Mouse (Mus musculus) embryonic facial prominence, embryonic 15.5 days (tissue): ENCODE data around the gene Eef2kmt. TPM values are rescaled to one million over a fixed set of nuclear protein-coding genes. Genes with fewer than 3 reads are reported as not detected.

Source experiments
- ATAC-seq: fragments of 200-750 bp; cut with Nextera tagmentation; 2 replicates; pipeline ENCODE4 v1.8.0; 2017; ENCODE audit warnings: low read depth, moderate TSS enrichment; ENCODE audit not compliant: insufficient number of reproducible peaks, low FRiP score, low TSS enrichment
- H3K27ac ChIP-seq: fragments of 300-500 bp; sonication (generic); replicated peaks from 2 replicates; pipeline ENCODE4 v1.5.1; 2015; ENCODE audit warnings: mild to moderate bottlenecking, inconsistent platforms
- H3K27me3 ChIP-seq: fragments of 300-500 bp; sonication (generic); 2 replicates; pipeline ENCODE4 v1.6.1; 2015; ENCODE audit warnings: inconsistent platforms
- H3K36me3 ChIP-seq: fragments of 300-500 bp; sonication (generic); 2 replicates; pipeline ENCODE4 v1.6.1; 2015; ENCODE audit warnings: mild to moderate bottlenecking, inconsistent platforms
- H3K4me1 ChIP-seq: fragments of 300-500 bp; sonication (generic); 2 replicates; pipeline ENCODE4 v1.6.1; 2015; ENCODE audit warnings: inconsistent platforms
- H3K4me2 ChIP-seq: fragments of 300-500 bp; sonication (generic); replicated peaks from 2 replicates; pipeline ENCODE4 v1.6.1; 2015; ENCODE audit warnings: mild to moderate bottlenecking, inconsistent platforms
- H3K4me3 ChIP-seq: fragments of 300-500 bp; sonication (generic); replicated peaks from 2 replicates; pipeline ENCODE4 v1.5.1; 2015; ENCODE audit warnings: mild to moderate bottlenecking, inconsistent platforms
- H3K9ac ChIP-seq: fragments of 300-500 bp; sonication (generic); 2 replicates; pipeline ENCODE4 v1.6.1; 2015; ENCODE audit warnings: inconsistent platforms
- H3K9me3 ChIP-seq: fragments of 300-500 bp; sonication (generic); replicated peaks from 2 replicates; pipeline ENCODE4 v1.6.1; 2016; ENCODE audit warnings: inconsistent platforms
- WGBS: fragments of 180-500 bp; shearing (Covaris S2); methylation state at CpG from one replicate; pipeline ENCODE4 v1.1.7; 2015; 5-methylcytosine and 5-hydroxymethylcytosine counted together
- polyA plus RNA-seq: library from polyadenylated mRNA; unstranded; fragments of >200 nt; fragmentation: Nextera tagmentation; extraction: Ambion mirVana; gene quantifications from 2 replicates; pipeline ENCODE4 v1.2.1, GENCODE M21; 2015

The Eef2kmt gene
- polyA plus RNA-seq, 1 experiment from 2014 or later = 33.7 TPM

GRCm38 (mm10) chr16:5222140-5222539 is 33.6 kb downstream of the Eef2kmt start, which contains the start of gene AU021092:
Gene AU021092, minus strand, starts transcription at chr16:5222299.
- WGBS = 62% methylated on average over 6 of the region's 6 CpGs
- Histone ChIP-seq H3K27ac (no peak within 1 kb of the TSS), H3K4me2 (no peak within 1 kb of the TSS), H3K4me3 (no peak within 1 kb of the TSS), H3K9ac (no peak within 1 kb of the TSS), H3K36me3 (no peaks in the 10 kb centered on the region), H3K27me3 (no peaks in the 10 kb centered on the region; the same call in 1 of the 2 replicates), H3K9me3 (no peaks in the 10 kb centered on the region), H3K4me1 (no peaks in the 10 kb centered on the region)
- ATAC-seq = no peak

DNA sequence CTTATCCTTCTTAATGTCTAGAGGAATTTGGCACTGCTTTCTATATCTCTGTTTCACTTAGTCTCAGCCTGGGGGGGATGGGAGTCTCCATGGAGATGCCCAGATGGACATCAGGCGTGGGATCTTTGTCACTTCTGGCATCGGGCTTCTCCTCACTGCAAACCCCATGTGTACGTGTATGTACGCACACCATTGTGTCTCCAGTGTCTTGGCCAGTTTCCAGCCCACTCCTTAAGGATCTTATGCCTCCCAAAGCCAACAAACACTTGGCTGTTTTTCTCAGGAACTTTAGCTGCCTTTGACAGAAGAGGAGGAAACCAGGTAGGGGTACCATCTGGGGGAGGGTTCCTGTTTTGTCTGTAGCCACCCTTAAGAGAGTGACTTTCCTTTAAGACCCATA is 34.4 kb downstream of the Eef2kmt start:
- no peak overlapping the region for H3K9ac ChIP-seq

GRCm38 (mm10) chr16:5217341-5218133 is 38.2 kb downstream of the Eef2kmt start:
- 64% methylated on average over 5 of the region's 5 CpGs for WGBS

More for the DNA sequence above, 34.4 kb downstream of the Eef2kmt start:
- ATAC-seq = no peak
- no peaks in the 10 kb centered on the region for H3K36me3 ChIP-seq
- H3K4me1 ChIP-seq = no peaks in the 10 kb centered on the region
- no peak overlapping the region for H3K4me3 ChIP-seq
- WGBS = 48% methylated on average over 4 of the region's 4 CpGs
- H3K27me3 ChIP-seq = no peaks in the 10 kb centered on the region; the same call in 1 of the 2 replicates
- no peaks in the 10 kb centered on the region for H3K9me3 ChIP-seq
- no peak overlapping the region for H3K4me2 ChIP-seq
- no peak overlapping the region for H3K27ac ChIP-seq

DNA sequence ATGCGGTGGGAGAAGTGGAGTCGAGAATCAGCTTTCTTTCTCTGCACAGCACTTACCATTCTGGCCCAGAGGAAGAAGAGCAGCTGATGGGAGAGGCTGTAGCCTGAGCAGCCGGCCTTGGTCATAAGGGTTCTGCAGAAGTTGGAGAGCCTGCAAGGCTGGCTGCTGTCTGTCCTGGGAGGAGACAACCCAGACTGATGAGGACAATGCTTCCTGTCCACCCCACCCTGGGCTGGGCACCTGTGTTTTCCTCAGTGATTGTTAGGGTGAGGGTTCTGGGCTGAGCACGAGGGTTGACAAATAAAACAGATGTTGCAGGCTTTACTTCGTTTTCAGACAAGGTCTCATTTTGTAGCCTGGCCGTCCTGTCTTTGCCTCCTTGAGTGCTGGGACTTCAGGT is 39.1 kb downstream of the Eef2kmt start:
- H3K9me3 ChIP-seq = no peaks in the 10 kb centered on the region
- ATAC-seq = no peak
- H3K27ac ChIP-seq = no peak overlapping the region

More at GRCm38 (mm10) chr16:5217341-5218133, 38.2 kb downstream of the Eef2kmt start:
- no peak for ATAC-seq
- H3K9me3 ChIP-seq = no peaks in the 10 kb centered on the region
- no peaks in the 10 kb centered on the region for H3K36me3 ChIP-seq
- no peaks in the 10 kb centered on the region; the same call in 1 of the 2 replicates for H3K27me3 ChIP-seq
- H3K9ac ChIP-seq = no peak overlapping the region
- H3K27ac ChIP-seq = no peak overlapping the region
- no peak overlapping the region for H3K4me3 ChIP-seq
- H3K4me1 ChIP-seq = no peaks in the 10 kb centered on the region
- no peak overlapping the region for H3K4me2 ChIP-seq

DNA sequence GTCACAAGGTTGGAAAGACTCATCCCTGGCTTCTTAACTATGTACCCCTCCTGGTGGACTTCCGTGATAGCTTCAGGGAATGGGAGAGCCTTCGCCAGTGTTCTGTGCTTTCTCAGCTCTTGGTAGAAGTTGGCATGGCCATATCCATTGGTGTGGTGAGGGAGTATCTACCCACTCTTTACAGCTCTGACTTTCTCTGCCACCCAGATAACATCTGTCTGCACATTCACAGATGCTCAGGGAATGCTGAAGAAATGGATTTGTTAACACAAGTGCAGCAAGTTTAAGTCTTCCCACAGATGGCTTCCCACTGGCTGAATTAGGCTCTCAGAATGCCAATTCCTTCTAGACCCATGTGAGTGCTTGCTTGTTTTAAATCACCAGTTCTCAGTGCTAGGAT is 41.7 kb downstream of the Eef2kmt start:
- 88% methylated on average over 2 of the region's 2 CpGs for WGBS
- ATAC-seq = no peak
- no peaks in the 10 kb centered on the region for H3K9me3 ChIP-seq
- H3K9ac ChIP-seq = no peak overlapping the region
- H3K36me3 ChIP-seq = no peaks in the 10 kb centered on the region
- no peak overlapping the region for H3K4me2 ChIP-seq
- H3K4me1 ChIP-seq = no peaks in the 10 kb centered on the region
- H3K27ac ChIP-seq = no peak overlapping the region
- peaks cover 7% of the 10 kb centered on the region; the same call in 1 of the 2 replicates for H3K27me3 ChIP-seq
- H3K4me3 ChIP-seq = no peak overlapping the region

More for the DNA sequence above, 39.1 kb downstream of the Eef2kmt start:
- no peaks in the 10 kb centered on the region for H3K36me3 ChIP-seq
- WGBS = 56% methylated on average over 6 of the region's 6 CpGs
- H3K4me2 ChIP-seq = no peak overlapping the region
- no peaks in the 10 kb centered on the region; the same call in 1 of the 2 replicates for H3K27me3 ChIP-seq
- H3K9ac ChIP-seq = no peak overlapping the region
- no peaks in the 10 kb centered on the region for H3K4me1 ChIP-seq
- no peak overlapping the region for H3K4me3 ChIP-seq

- H3K4me2 ChIP-seq = no peak overlapping the region
- 76% methylated on average over 3 of the region's 3 CpGs for WGBS
- no peaks in the 10 kb centered on the region for H3K36me3 ChIP-seq
- no peaks in the 10 kb centered on the region for H3K4me1 ChIP-seq
- H3K9me3 ChIP-seq = no peaks in the 10 kb centered on the region
- H3K4me3 ChIP-seq = no peak overlapping the region
- peaks cover 7% of the 10 kb centered on the region; the same call in 1 of the 2 replicates for H3K27me3 ChIP-seq
- no peak for ATAC-seq
- no peak overlapping the region for H3K9ac ChIP-seq
- H3K27ac ChIP-seq = no peak overlapping the region
Observed at GRCm38 (mm10) chr16:5212150-5212549, 43.6 kb downstream of the Eef2kmt start.

DNA sequence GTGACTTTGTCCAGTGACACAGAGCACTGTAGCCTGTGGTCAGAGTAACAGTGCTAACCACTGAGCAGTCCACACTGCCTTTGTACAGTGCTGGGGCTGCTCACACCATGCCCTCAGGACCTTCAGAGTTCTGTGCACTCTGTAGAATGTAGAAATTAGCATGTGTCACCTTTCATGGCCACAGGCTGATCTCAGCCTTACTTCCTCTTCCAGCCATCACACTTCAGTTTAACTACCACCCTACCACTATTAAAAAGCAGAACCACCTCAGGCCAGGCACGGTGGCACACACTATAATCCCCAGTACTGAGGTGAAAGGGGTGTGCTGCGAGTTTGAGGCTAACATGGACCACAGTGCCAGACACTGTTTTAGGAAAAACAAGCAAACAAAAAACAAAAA is 45.4 kb downstream of the Eef2kmt start:
- no peak overlapping the region for H3K4me3 ChIP-seq
- no peak for ATAC-seq
- no peaks in the 10 kb centered on the region for H3K4me1 ChIP-seq
- 64% methylated on average over 2 of the region's 2 CpGs for WGBS
- no peak overlapping the region for H3K9ac ChIP-seq
- H3K4me2 ChIP-seq = no peak overlapping the region
- H3K27me3 ChIP-seq = 0 out of 2 replicates have a peak, but pooled peaks cover 7% of the 10 kb centered on the region
- no peak overlapping the region for H3K27ac ChIP-seq
- H3K9me3 ChIP-seq = no peaks in the 10 kb centered on the region
- no peaks in the 10 kb centered on the region for H3K36me3 ChIP-seq

DNA sequence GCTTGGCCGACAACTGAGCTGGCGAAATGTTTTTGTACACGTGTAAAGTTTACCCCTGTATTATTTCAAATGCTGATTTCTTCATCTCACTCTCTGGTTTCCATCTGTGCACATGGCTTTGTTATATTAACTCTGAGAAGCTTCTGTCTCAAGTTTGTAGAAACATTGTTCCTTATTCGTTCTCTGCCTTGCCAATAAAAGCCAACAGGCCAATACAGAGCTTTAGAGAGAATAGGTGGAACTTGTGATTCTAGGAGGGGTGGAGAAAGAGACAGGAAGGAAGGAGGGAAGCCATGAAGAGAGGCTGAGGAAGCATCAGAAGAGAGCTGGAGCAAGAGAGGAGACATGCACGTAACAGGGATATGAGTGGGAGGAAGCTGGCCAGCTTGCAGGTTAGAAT is 49.7 kb downstream of the Eef2kmt start:
- 64% methylated on average over 5 of the region's 5 CpGs for WGBS
- no peak for ATAC-seq
- no peak overlapping the region for H3K27ac ChIP-seq
- H3K9me3 ChIP-seq = no peaks in the 10 kb centered on the region
- H3K27me3 ChIP-seq = 0 out of 2 replicates have a peak, but pooled peaks cover 7% of the 10 kb centered on the region
- H3K4me3 ChIP-seq = no peak overlapping the region
- no peak overlapping the region for H3K4me2 ChIP-seq
- H3K9ac ChIP-seq = no peak overlapping the region
- H3K4me1 ChIP-seq = peaks cover 12% of the 10 kb centered on the region
- no peaks in the 10 kb centered on the region; the same call in 1 of the 2 replicates for H3K36me3 ChIP-seq

GRCm38 (mm10) chr16:5205431-5205970 is 50.3 kb downstream of the Eef2kmt start:
- WGBS = 80% methylated on average over 5 of the region's 5 CpGs
- Histone ChIP-seq H3K27me3 (0 out of 2 replicates have a peak, but pooled peaks cover 7% of the 10 kb centered on the region), H3K36me3 (peaks cover 5% of the 10 kb centered on the region; the same call in 1 of the 2 replicates), H3K4me3 (no peak overlapping the region), H3K9me3 (no peaks in the 10 kb centered on the region), H3K4me1 (peaks cover 12% of the 10 kb centered on the region), H3K9ac (no peak overlapping the region), H3K4me2 (no peak overlapping the region), H3K27ac (no peak overlapping the region)
- no peak for ATAC-seq

GRCm38 (mm10) chr16:5203668-5204433 is 51.9 kb downstream of the Eef2kmt start, which contains the start of gene Nagpa:
Gene Nagpa, minus strand, starts transcription at chr16:5204012.
- H3K27ac ChIP-seq = no peak within 1 kb of the TSS
- peaks cover 10% of the 10 kb centered on the region for H3K36me3 ChIP-seq
- peak within 1 kb of the TSS; percentile 94 for H3K4me2 ChIP-seq
- H3K9ac ChIP-seq = peak within 1 kb of the TSS; percentile 37
- 4% methylated on average over 40 of the region's 40 CpGs for WGBS
- peak within 1 kb of the TSS; percentile 79 for H3K4me3 ChIP-seq
- no peaks in the 10 kb centered on the region for H3K27me3 ChIP-seq
- peak; percentile 84 for ATAC-seq
- H3K9me3 ChIP-seq = no peaks in the 10 kb centered on the region
- peaks cover 12% of the 10 kb centered on the region for H3K4me1 ChIP-seq

GRCm38 (mm10) chr16:5203200-5203599 is 52.6 kb downstream of the Eef2kmt start:
- Histone ChIP-seq H3K4me3 (peak overlapping the region; percentile 79), H3K27me3 (no peaks in the 10 kb centered on the region), H3K27ac (no peak overlapping the region), H3K4me1 (peaks cover 12% of the 10 kb centered on the region), H3K9me3 (no peaks in the 10 kb centered on the region), H3K9ac (peak overlapping the region; percentile 37; the same call in 1 of the 2 replicates), H3K4me2 (peak overlapping the region; percentile 94), H3K36me3 (peaks cover 15% of the 10 kb centered on the region)
- WGBS = under 1% methylated on average over 36 of the region's 36 CpGs
- no peak for ATAC-seq
